Mouse (Mus musculus) spleen, adult 2 months (tissue): ENCODE measurements at regions not wholly inside any gene's neighbourhood (a gene's known extent, or its start where the extent isn't known, plus 50 kb on each side); places are given as distances from the start of the nearest gene placed in this dataset.

ENCODE experiments used
- CTCF ChIP-seq: fragments of 200-500 bp; IDR thresholded peaks from 2 replicates; pipeline ENCODE4 v1.5.1; 2011; ENCODE audit warnings: mild to moderate bottlenecking, inconsistent platforms; ENCODE audit not compliant: insufficient read depth, insufficient read length, insufficient replicate concordance; ENCODE audit errors: extremely low read depth
- POLR2A ChIP-seq: fragments of 200-500 bp; IDR thresholded peaks from 2 replicates; pipeline ENCODE4 v1.6.1; 2011; ENCODE audit warnings: low read depth, low read length, inconsistent platforms

GRCm38 (mm10) chr4:131614434-131614833 is 223.7 kb downstream of the Ptpru start:
- TF ChIP-seq POLR2A, result no peak
- TF ChIP-seq CTCF, result no peak
